ENCODE assay signal across 13 mouse cellular contexts in genomic region chr2:34718196-34718595, GRCm38 (mm10). TPM values are rescaled to one million over a fixed set of nuclear protein-coding genes. Genes with fewer than 3 reads are reported as not detected.
DNase-seq lines count a peak whose midpoint lies in the region; ATAC-seq and TF ChIP-seq lines count a peak whose summit lies in the region.
"Had no signal": no experiment of that assay in that cellular context is flagged by ENCODE, and none has a peak within 500 bp of the region (broad histone marks: within the 10 kb centered on the region; RNA-seq: fewer than 3 reads in every experiment).

No protein-coding gene starts in this region.

- 86% methylated on average over 2 of the region's 2 CpGs for WGBS in heart, adult 2 months
- 87% methylated on average over 2 of the region's 2 CpGs for WGBS in heart, embryonic 11.5 days (ENCODE audit: insufficient replicate concordance)
- 81% methylated on average over 2 of the region's 2 CpGs for WGBS in hindbrain, embryonic 12.5 days

- ATAC-seq in heart, embryonic 11.5 days (replicated peaks; ENCODE audit: insufficient number of reproducible peaks, low FRiP score, low TSS enrichment): no peak
- peak; percentile 68 for ATAC-seq in megakaryocyte progenitor cell, adult 5-6 weeks (replicated peaks; ENCODE audit: poor library complexity)
- no peak for ATAC-seq in hindbrain, embryonic 12.5 days (ENCODE audit: low FRiP score)
- ATAC-seq: forebrain, postnatal 0 days had no signal

- no peak overlapping the region for H3K4me3 ChIP-seq in heart, adult 2 months
- H3K4me3 ChIP-seq in heart, embryonic 11.5 days (ENCODE audit: low read depth, low read length): no peak overlapping the region
- no peak overlapping the region for H3K4me3 ChIP-seq in hindbrain, embryonic 12.5 days
- H3K4me3 ChIP-seq: liver, embryonic 15.5 days had no signal

- no peak for TF ChIP-seq EP300 in heart, adult 2 months (IDR thresholded peaks at IDR 0.05; ENCODE audit: insufficient read depth, low read depth, low read length)

- H3K36me3 ChIP-seq in heart, adult 2 months (ENCODE audit: control insufficient read depth, insufficient read depth, low read length): peaks cover 2% of the 10 kb centered on the region; the same call in 1 of the 2 replicates
- peaks cover 30% of the 10 kb centered on the region for H3K36me3 ChIP-seq in heart, embryonic 11.5 days (ENCODE audit: control insufficient read depth, insufficient read depth, low read length)
- H3K36me3 ChIP-seq in hindbrain, embryonic 12.5 days: peaks cover 54% of the 10 kb centered on the region

- DNase-seq in heart, adult 2 months: no peak
- DNase-seq in 3T3-L1 (ENCODE audit: low read depth, low spot score) (peak; percentile 15), R1 (ENCODE audit: low read depth, low spot score) (peak; percentile 25)
- no peak for DNase-seq in yolk sac, embryonic 10.5 days (ENCODE audit: low spot score)
- no peak for DNase-seq in heart, postnatal 4 days
- DNase-seq: adrenal gland, postnatal 36 days; forebrain, postnatal 0 days; kidney, adult 8-10 months; right cerebral cortex, postnatal 25 days had no signal

- H3K4me1 ChIP-seq in heart, adult 2 months (ENCODE audit: control insufficient read depth, insufficient read depth, low read length): no peaks in the 10 kb centered on the region; the same call in 1 of the 2 replicates
- no peaks in the 10 kb centered on the region for H3K4me1 ChIP-seq in heart, embryonic 11.5 days (ENCODE audit: control insufficient read depth, insufficient read depth, low read length)
- H3K4me1 ChIP-seq in hindbrain, embryonic 12.5 days: no peaks in the 10 kb centered on the region
- H3K4me1 ChIP-seq: liver, embryonic 15.5 days had no signal

- TF ChIP-seq POLR2A in heart, adult 2 months (IDR thresholded peaks at IDR 0.05; ENCODE audit: insufficient read depth, low read depth, low read length): no peak

- H3K79me2 ChIP-seq in heart, adult 2 months (replicated peaks; ENCODE audit: control insufficient read depth, insufficient read depth, low read length): no peaks in the 10 kb centered on the region

- H3K9me3 ChIP-seq in heart, embryonic 11.5 days (replicated peaks; ENCODE audit: control insufficient read depth, low read length): no peaks in the 10 kb centered on the region
- no peaks in the 10 kb centered on the region for H3K9me3 ChIP-seq in hindbrain, embryonic 12.5 days (replicated peaks)
- H3K9me3 ChIP-seq: liver, embryonic 15.5 days had no signal

- H3K27me3 ChIP-seq in heart, adult 2 months (ENCODE audit: control insufficient read depth, insufficient read depth, low read length): no peaks in the 10 kb centered on the region
- H3K27me3 ChIP-seq in heart, embryonic 11.5 days (ENCODE audit: control insufficient read depth, insufficient read depth, low read length): no peaks in the 10 kb centered on the region
- H3K27me3 ChIP-seq in hindbrain, embryonic 12.5 days: no peaks in the 10 kb centered on the region
- H3K27me3 ChIP-seq: liver, embryonic 15.5 days had no signal

- H3K9ac ChIP-seq in heart, adult 2 months (ENCODE audit: low read depth, low read length): no peak overlapping the region
- no peak overlapping the region for H3K9ac ChIP-seq in heart, embryonic 11.5 days (ENCODE audit: low read depth, low read length)
- H3K9ac ChIP-seq in hindbrain, embryonic 12.5 days: no peak overlapping the region
- H3K9ac ChIP-seq: forebrain, postnatal 0 days; liver, embryonic 15.5 days had no signal

- H3K4me2 ChIP-seq in heart, embryonic 11.5 days: no peak overlapping the region
- H3K4me2 ChIP-seq in hindbrain, embryonic 12.5 days (replicated peaks): no peak overlapping the region
- H3K4me2 ChIP-seq: liver, embryonic 15.5 days had no signal

- H3K27ac ChIP-seq in heart, adult 2 months: no peak overlapping the region
- no peak overlapping the region for H3K27ac ChIP-seq in heart, embryonic 11.5 days (ENCODE audit: low read depth, low read length)
- no peak overlapping the region for H3K27ac ChIP-seq in hindbrain, embryonic 12.5 days
- H3K27ac ChIP-seq: liver, embryonic 15.5 days had no signal

- intact Hi-C loops in heart, adult 2 months (cut with DNase I): no loop called here

- TF ChIP-seq CTCF in heart, adult 2 months (IDR thresholded peaks at IDR 0.05): peak; percentile 37

RNA-seq across cellular contexts. Expression of gene Gapvd1, which starts 36.8 kb away (rescaled TPM):
- 10 to 100 TPM; 35.5 to 36.7 TPM for total RNA-seq in heart, adult 2 months (2021)
- polyA plus RNA-seq in heart, adult 2 months (2012; rRNA removed): 10.2 and 17.7 TPM in 2 replicates
- 65.0 and 70.8 TPM in 2 replicates for polyA plus RNA-seq in heart, embryonic 11.5 days (2014; fragmentation: Nextera tagmentation; extraction: Ambion mirVana)
- 45.4 and 56.7 TPM in 2 replicates for total RNA-seq in megakaryocyte progenitor cell, adult 5-6 weeks (2015)
- total RNA-seq in megakaryocyte progenitor cell, adult 5-6 weeks (2017): 73.4 and 83.3 TPM in 2 replicates
- total RNA-seq in heart, postnatal 4 days (2021): 10 to 100 TPM; 53.5 to 59.8 TPM
- polyA plus RNA-seq in hindbrain, embryonic 12.5 days (2016; fragmentation: Nextera tagmentation; extraction: Ambion mirVana): 115 and 126 TPM in 2 replicates

RNA-seq across cellular contexts. Expression of gene Hspa5, which starts 53.6 kb away (rescaled TPM):
- total RNA-seq in heart, adult 2 months (2021): 100 to 1,000 TPM; 752 to 818 TPM
- 427 and 503 TPM in 2 replicates for polyA plus RNA-seq in heart, adult 2 months (2012; rRNA removed)
- polyA plus RNA-seq in heart, embryonic 11.5 days (2014; fragmentation: Nextera tagmentation; extraction: Ambion mirVana): 931 and 1,133 TPM in 2 replicates
- total RNA-seq in megakaryocyte progenitor cell, adult 5-6 weeks (2015): 536 and 641 TPM in 2 replicates
- 1,697 and 1,773 TPM in 2 replicates for total RNA-seq in megakaryocyte progenitor cell, adult 5-6 weeks (2017)
- total RNA-seq in heart, postnatal 4 days (2021): 100 to 1,000 TPM; 417 to 448 TPM
- 735 and 741 TPM in 2 replicates for polyA plus RNA-seq in hindbrain, embryonic 12.5 days (2016; fragmentation: Nextera tagmentation; extraction: Ambion mirVana)

Comparison
In these comparisons a context has a peak if more than half of its experiments do, and no peak if none do; other contexts are left out.
1. DNase-seq: peak in 3T3-L1 (single experiment) and R1 (single experiment); none in heart, adult 2 months (0 of 2), yolk sac, embryonic 10.5 days (single experiment) and heart, postnatal 4 days (single experiment).